Mouse (Mus musculus) kidney, embryonic 16.5 days (tissue): ENCODE results near the gene Gm17545. TPM values are rescaled to one million over a fixed set of nuclear protein-coding genes. Genes with fewer than 3 reads are reported as not detected.

Source experiments
- ATAC-seq: fragments of 200-750 bp; cut with Nextera tagmentation; 2 replicates; pipeline ENCODE4 v1.8.0; 2017; ENCODE audit warnings: moderate TSS enrichment; ENCODE audit not compliant: low FRiP score, low TSS enrichment
- H3K27ac ChIP-seq: fragments of 300-500 bp; sonication (generic); 2 replicates; pipeline ENCODE4 v1.5.1; 2014; ENCODE audit warnings: low read length
- H3K27me3 ChIP-seq: fragments of 300-500 bp; sonication (generic); 2 replicates; pipeline ENCODE4 v1.6.1; 2014; ENCODE audit warnings: low read length, control low read depth, mixed read lengths; ENCODE audit not compliant: insufficient read depth
- H3K36me3 ChIP-seq: fragments of 300-500 bp; sonication (generic); 2 replicates; pipeline ENCODE4 v1.6.1; 2014; ENCODE audit warnings: low read length, control low read depth, mixed read lengths; ENCODE audit not compliant: insufficient read depth
- H3K4me1 ChIP-seq: fragments of 300-500 bp; sonication (generic); 2 replicates; pipeline ENCODE4 v1.6.1; 2014; ENCODE audit warnings: low read length, control low read depth, mixed read lengths; ENCODE audit not compliant: insufficient read depth
- H3K4me2 ChIP-seq: fragments of 300-500 bp; sonication (generic); replicated peaks from 2 replicates; pipeline ENCODE4 v1.6.1; 2014; ENCODE audit warnings: low read depth, low read length
- H3K4me3 ChIP-seq: fragments of 300-500 bp; sonication (generic); 2 replicates; pipeline ENCODE4 v1.5.1; 2014; ENCODE audit warnings: mild to moderate bottlenecking, low read length
- H3K9ac ChIP-seq: fragments of 300-500 bp; sonication (generic); replicated peaks from 2 replicates; pipeline ENCODE4 v1.6.1; 2014; ENCODE audit warnings: low read length
- H3K9me3 ChIP-seq: fragments of 300-500 bp; sonication (generic); 2 replicates; pipeline ENCODE4 v1.6.1; 2016; ENCODE audit warnings: low read length, control low read depth
- WGBS: fragments of 180-500 bp; shearing (Covaris S2); extraction: QIAGEN DNeasy Blood & Tissue Kit; methylation state at CpG from one replicate; pipeline ENCODE4 v1.1.7; 2014; 5-methylcytosine and 5-hydroxymethylcytosine counted together
- polyA plus RNA-seq: library from polyadenylated mRNA; unstranded; fragments of >200 nt; fragmentation: Nextera tagmentation; extraction: Ambion mirVana; gene quantifications from 2 replicates; pipeline ENCODE4 v1.2.1, GENCODE M21; 2015

Gm17545 gene
- polyA plus RNA-seq, 1 experiment from 2014 or later: not detected

GRCm38 (mm10) chr9:22457142-22457835 lies 3.2 kb downstream of the Gm17545 start:
- H3K27ac ChIP-seq: no peak overlapping the region
- H3K4me1 ChIP-seq: no peaks in the 10 kb centered on the region
- no peak overlapping the region for H3K9ac ChIP-seq
- H3K4me3 ChIP-seq: no peak overlapping the region
- H3K4me2 ChIP-seq: no peak overlapping the region
- 84% methylated on average over 11 of the region's 11 CpGs for WGBS
- H3K36me3 ChIP-seq: peaks cover 59% of the 10 kb centered on the region
- H3K9me3 ChIP-seq: no peaks in the 10 kb centered on the region
- H3K27me3 ChIP-seq: no peaks in the 10 kb centered on the region
- no peak for ATAC-seq

- no peak for ATAC-seq
- peaks cover 27% of the 10 kb centered on the region for H3K36me3 ChIP-seq
- WGBS: 82% methylated on average over 3 of the region's 3 CpGs
- H3K4me1 ChIP-seq: no peaks in the 10 kb centered on the region
- no peak overlapping the region for H3K4me2 ChIP-seq
- H3K9me3 ChIP-seq: no peaks in the 10 kb centered on the region
- no peak overlapping the region for H3K4me3 ChIP-seq
- H3K9ac ChIP-seq: no peak overlapping the region
- H3K27me3 ChIP-seq: no peaks in the 10 kb centered on the region
- no peak overlapping the region for H3K27ac ChIP-seq
These were observed 7.9 kb downstream of the Gm17545 start for GRCm38 (mm10) chr9:22461946-22462345.

GRCm38 (mm10) chr9:22466212-22466611 lies 12.1 kb downstream of the Gm17545 start:
- ATAC-seq: no peak
- Histone ChIP-seq H3K27me3 (no peaks in the 10 kb centered on the region), H3K27ac (no peak overlapping the region), H3K4me2 (no peak overlapping the region), H3K9ac (no peak overlapping the region), H3K9me3 (no peaks in the 10 kb centered on the region), H3K36me3 (peaks cover 11% of the 10 kb centered on the region), H3K4me3 (no peak overlapping the region), H3K4me1 (0 out of 2 replicates have a peak, but pooled peaks cover 3% of the 10 kb centered on the region)
- WGBS: 91% methylated on average over 5 of the region's 5 CpGs

- H3K4me3 ChIP-seq: peak overlapping the region; percentile 84
- peak overlapping the region; percentile 71 for H3K4me2 ChIP-seq
- peak overlapping the region; percentile 97 for H3K9ac ChIP-seq
- 0 out of 2 replicates have a peak, but pooled peaks cover 3% of the 10 kb centered on the region for H3K4me1 ChIP-seq
- under 1% methylated on average over 71 of the region's 73 CpGs for WGBS
- H3K36me3 ChIP-seq: peaks cover 6% of the 10 kb centered on the region; the same call in 1 of the 2 replicates
- peak overlapping the region; percentile 86 for H3K27ac ChIP-seq
- peak; percentile 81 for ATAC-seq
- no peaks in the 10 kb centered on the region for H3K9me3 ChIP-seq
- no peaks in the 10 kb centered on the region for H3K27me3 ChIP-seq
These were observed 13.5 kb downstream of the Gm17545 start for GRCm38 (mm10) chr9:22467371-22468169.

GRCm38 (mm10) chr9:22468170-22468898 lies 14.2 kb downstream of the Gm17545 start:
- Histone ChIP-seq H3K36me3 (peaks cover 6% of the 10 kb centered on the region; the same call in 1 of the 2 replicates), H3K9me3 (no peaks in the 10 kb centered on the region), H3K9ac (peak overlapping the region; percentile 97), H3K27me3 (no peaks in the 10 kb centered on the region), H3K4me3 (peak overlapping the region; percentile 84), H3K27ac (peak overlapping the region; percentile 86), H3K4me2 (peak overlapping the region; percentile 71), H3K4me1 (0 out of 2 replicates have a peak, but pooled peaks cover 3% of the 10 kb centered on the region)
- WGBS: 5% methylated on average over 24 of the region's 43 CpGs
- peak; percentile 91 for ATAC-seq

DNA sequence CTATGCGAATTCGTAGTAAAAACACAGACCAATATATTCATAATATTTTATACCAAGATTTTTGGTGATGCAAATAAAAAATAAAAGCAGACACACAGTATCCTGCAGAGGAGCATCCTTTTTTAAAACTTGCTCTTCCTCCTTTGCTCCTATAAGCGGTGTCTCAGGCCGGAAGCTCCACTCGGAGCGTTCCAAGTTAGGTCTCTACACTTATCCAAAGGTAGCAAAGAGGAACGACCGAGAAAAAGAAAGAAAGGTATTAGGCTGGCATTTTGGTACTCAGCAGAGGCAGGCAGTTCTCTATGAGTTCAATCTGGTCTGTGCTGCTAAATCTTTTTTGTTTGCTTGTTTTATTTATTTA lies 14.8 kb downstream of the Gm17545 start:
- no peaks in the 10 kb centered on the region for H3K9me3 ChIP-seq
- H3K36me3 ChIP-seq: peaks cover 6% of the 10 kb centered on the region; the same call in 1 of the 2 replicates
- no peaks in the 10 kb centered on the region for H3K27me3 ChIP-seq
- no peak overlapping the region for H3K9ac ChIP-seq
- WGBS: 79% methylated on average over 8 of the region's 8 CpGs
- ATAC-seq: no peak
- peak overlapping the region; percentile 71; the same call in 1 of the 2 replicates for H3K4me2 ChIP-seq
- no peak overlapping the region for H3K27ac ChIP-seq
- 0 out of 2 replicates have a peak, but pooled peaks cover 3% of the 10 kb centered on the region for H3K4me1 ChIP-seq
- H3K4me3 ChIP-seq: no peak overlapping the region

- no peaks in the 10 kb centered on the region for H3K9me3 ChIP-seq
- peaks cover 6% of the 10 kb centered on the region; the same call in 1 of the 2 replicates for H3K36me3 ChIP-seq
- H3K27me3 ChIP-seq: no peaks in the 10 kb centered on the region
- H3K4me3 ChIP-seq: peak within 1 kb of the TSS; percentile 84
- H3K9ac ChIP-seq: peak within 1 kb of the TSS; percentile 97
- peak within 1 kb of the TSS; percentile 86; the same call in 1 of the 2 replicates for H3K27ac ChIP-seq
- peak within 1 kb of the TSS; percentile 71 for H3K4me2 ChIP-seq
- ATAC-seq: no peak
- 0 out of 2 replicates have a peak, but pooled peaks cover 3% of the 10 kb centered on the region for H3K4me1 ChIP-seq
- WGBS: 84% methylated on average over 3 of the region's 3 CpGs
These were observed 15.6 kb downstream of the Gm17545 start, which contains the start of gene Rp9 for GRCm38 (mm10) chr9:22469643-22470042. Gene Rp9, minus strand, starts transcription at chr9:22469743.

GRCm38 (mm10) chr9:22475424-22475868 lies 21.4 kb downstream of the Gm17545 start, which contains the start of gene Bbs9:
Gene Bbs9, plus strand, starts transcription at chr9:22475715.
- no peaks in the 10 kb centered on the region for H3K4me1 ChIP-seq
- peak within 1 kb of the TSS; percentile 74 for H3K9ac ChIP-seq
- peak; percentile 100 for ATAC-seq
- no peaks in the 10 kb centered on the region for H3K27me3 ChIP-seq
- no peaks in the 10 kb centered on the region for H3K36me3 ChIP-seq
- peak within 1 kb of the TSS; percentile 73 for H3K27ac ChIP-seq
- under 1% methylated on average over 24 of the region's 25 CpGs for WGBS
- H3K9me3 ChIP-seq: no peaks in the 10 kb centered on the region
- peak within 1 kb of the TSS; percentile 84 for H3K4me3 ChIP-seq
- peak within 1 kb of the TSS; percentile 95 for H3K4me2 ChIP-seq

GRCm38 (mm10) chr9:22476265-22476664 lies 22.2 kb downstream of the Gm17545 start:
- H3K27ac ChIP-seq: peak overlapping the region; percentile 73; the same call in 1 of the 2 replicates
- H3K4me2 ChIP-seq: peak overlapping the region; percentile 95
- WGBS: 4% methylated on average over 10 of the region's 10 CpGs
- H3K27me3 ChIP-seq: no peaks in the 10 kb centered on the region
- peak; percentile 3; the same call in 1 of the 2 replicates for ATAC-seq
- no peaks in the 10 kb centered on the region for H3K36me3 ChIP-seq
- H3K9me3 ChIP-seq: no peaks in the 10 kb centered on the region
- H3K9ac ChIP-seq: peak overlapping the region; percentile 74
- no peaks in the 10 kb centered on the region for H3K4me1 ChIP-seq
- peak overlapping the region; percentile 84 for H3K4me3 ChIP-seq
